Mouse (Mus musculus): ENCODE data around the gene Bcl9l. TPM values are rescaled to one million over a fixed set of nuclear protein-coding genes. Genes with fewer than 3 reads are reported as not detected.

Gene Bcl9l
- polyA plus RNA-seq, 1 experiment from 2014 or later: 10.7 TPM

GRCm38 (mm10) chr9:44499356-44500162, 16.9 kb downstream of the Bcl9l start:
- Histone ChIP-seq H3K9ac (replicated peaks; ENCODE audit: low read depth) (peak overlapping the region; percentile 29), H3K27ac (ENCODE audit: low read length) (peak overlapping the region; percentile 81), H3K4me2 (replicated peaks; ENCODE audit: low read depth, low read length) (peak overlapping the region; percentile 67), H3K27me3 (replicated peaks; ENCODE audit: insufficient read depth, low read length) (no peaks in the 10 kb centered on the region), H3K9me3 (ENCODE audit: low read length) (no peaks in the 10 kb centered on the region), H3K36me3 (ENCODE audit: insufficient read depth, low read length) (no peaks in the 10 kb centered on the region), H3K4me1 (ENCODE audit: insufficient read depth, low read depth, low read length) (peaks cover 51% of the 10 kb centered on the region), H3K4me3 (ENCODE audit: low read depth, low read length) (peak overlapping the region; percentile 31)
- WGBS: 11% methylated on average over 20 of the region's 20 CpGs
- ATAC-seq: peak; percentile 2; the same call in 1 of the 2 replicates
- TF ChIP-seq CTCF (IDR thresholded peaks at IDR 0.05) (no peak), EP300 (IDR thresholded peaks at IDR 0.05) (no peak)
- peak; percentile 75 for DNase-seq (ENCODE audit: low spot score)

- no peak for ATAC-seq
- DNase-seq (ENCODE audit: low spot score): peak; percentile 28
- peak overlapping the region; percentile 31; the same call in 1 of the 2 replicates for H3K4me3 ChIP-seq (ENCODE audit: low read depth, low read length)
- H3K4me2 ChIP-seq (replicated peaks; ENCODE audit: low read depth, low read length): peak overlapping the region; percentile 67
- no peaks in the 10 kb centered on the region for H3K27me3 ChIP-seq (replicated peaks; ENCODE audit: insufficient read depth, low read length)
- no peak overlapping the region for H3K9ac ChIP-seq (replicated peaks; ENCODE audit: low read depth)
- H3K4me1 ChIP-seq (ENCODE audit: insufficient read depth, low read depth, low read length): peaks cover 45% of the 10 kb centered on the region
- peak overlapping the region; percentile 81; the same call in 1 of the 2 replicates for H3K27ac ChIP-seq (ENCODE audit: low read length)
- no peaks in the 10 kb centered on the region for H3K36me3 ChIP-seq (ENCODE audit: insufficient read depth, low read length)
- WGBS: 30% methylated on average over 5 of the region's 5 CpGs
- TF ChIP-seq EP300 (IDR thresholded peaks at IDR 0.05) (no peak), CTCF (IDR thresholded peaks at IDR 0.05) (no peak)
- no peaks in the 10 kb centered on the region for H3K9me3 ChIP-seq (ENCODE audit: low read length)
Observed at GRCm38 (mm10) chr9:44500163-44500533, 17.5 kb downstream of the Bcl9l start.

GRCm38 (mm10) chr9:44500638-44501175, 18.1 kb downstream of the Bcl9l start:
- H3K36me3 ChIP-seq (ENCODE audit: insufficient read depth, low read length): peaks cover 5% of the 10 kb centered on the region
- H3K4me1 ChIP-seq (ENCODE audit: insufficient read depth, low read depth, low read length): peaks cover 39% of the 10 kb centered on the region
- H3K27me3 ChIP-seq (replicated peaks; ENCODE audit: insufficient read depth, low read length): no peaks in the 10 kb centered on the region
- H3K9ac ChIP-seq (replicated peaks; ENCODE audit: low read depth): no peak overlapping the region
- WGBS: 41% methylated on average over 8 of the region's 8 CpGs
- no peak for ATAC-seq
- no peak overlapping the region for H3K4me3 ChIP-seq (ENCODE audit: low read depth, low read length)
- no peak for TF ChIP-seq CTCF (IDR thresholded peaks at IDR 0.05)
- TF ChIP-seq EP300 (IDR thresholded peaks at IDR 0.05): no peak
- H3K4me2 ChIP-seq (replicated peaks; ENCODE audit: low read depth, low read length): no peak overlapping the region
- 0 out of 2 replicates have a peak overlapping the region, but pooled peaks have one; percentile 81 for H3K27ac ChIP-seq (ENCODE audit: low read length)
- no peak for DNase-seq (ENCODE audit: low spot score)
- no peaks in the 10 kb centered on the region for H3K9me3 ChIP-seq (ENCODE audit: low read length)

GRCm38 (mm10) chr9:44501206-44501879, 18.7 kb downstream of the Bcl9l start:
- DNase-seq (ENCODE audit: low spot score) (no peak), ATAC-seq (no peak)
- TF ChIP-seq EP300 (IDR thresholded peaks at IDR 0.05): no peak
- TF ChIP-seq CTCF (IDR thresholded peaks at IDR 0.05): no peak
- peaks cover 11% of the 10 kb centered on the region for H3K36me3 ChIP-seq (ENCODE audit: insufficient read depth, low read length)
- H3K4me2 ChIP-seq (replicated peaks; ENCODE audit: low read depth, low read length): no peak overlapping the region; the same call in 1 of the 2 replicates
- no peaks in the 10 kb centered on the region for H3K9me3 ChIP-seq (ENCODE audit: low read length)
- H3K27me3 ChIP-seq (replicated peaks; ENCODE audit: insufficient read depth, low read length): no peaks in the 10 kb centered on the region
- no peak overlapping the region for H3K9ac ChIP-seq (replicated peaks; ENCODE audit: low read depth)
- WGBS: 36% methylated on average over 10 of the region's 10 CpGs
- no peak overlapping the region for H3K4me3 ChIP-seq (ENCODE audit: low read depth, low read length)
- 0 out of 2 replicates have a peak overlapping the region, but pooled peaks have one; percentile 9 for H3K27ac ChIP-seq (ENCODE audit: low read length)
- H3K4me1 ChIP-seq (ENCODE audit: insufficient read depth, low read depth, low read length): peaks cover 33% of the 10 kb centered on the region

GRCm38 (mm10) chr9:44502006-44502405, 19.4 kb downstream of the Bcl9l start:
- no peak overlapping the region for H3K9ac ChIP-seq (replicated peaks; ENCODE audit: low read depth)
- peaks cover 16% of the 10 kb centered on the region for H3K36me3 ChIP-seq (ENCODE audit: insufficient read depth, low read length)
- H3K27me3 ChIP-seq (replicated peaks; ENCODE audit: insufficient read depth, low read length): no peaks in the 10 kb centered on the region
- DNase-seq (ENCODE audit: low spot score) (peak; percentile 84), ATAC-seq (no peak)
- WGBS: 7% methylated on average over 4 of the region's 4 CpGs
- H3K4me1 ChIP-seq (ENCODE audit: insufficient read depth, low read depth, low read length): peaks cover 26% of the 10 kb centered on the region
- H3K9me3 ChIP-seq (ENCODE audit: low read length): no peaks in the 10 kb centered on the region
- H3K27ac ChIP-seq (ENCODE audit: low read length): no peak overlapping the region
- no peak overlapping the region; the same call in 1 of the 2 replicates for H3K4me2 ChIP-seq (replicated peaks; ENCODE audit: low read depth, low read length)
- TF ChIP-seq CTCF (IDR thresholded peaks at IDR 0.05) (peak; percentile 97), EP300 (IDR thresholded peaks at IDR 0.05) (no peak)
- H3K4me3 ChIP-seq (ENCODE audit: low read depth, low read length): no peak overlapping the region
